Mouse (Mus musculus) T-cell, adult 2 months (primary cell): ENCODE data around the gene Ptprg.

Experiments used
- DNase-seq: peaks from one replicate; pipeline ENCODE4 v3.0.0; 2022; ENCODE audit warnings: low spot score

Ptprg gene

GRCm38 (mm10) chr14:12145919-12146318 lies 592.6 kb downstream of the Ptprg start:
- no peak for DNase-seq

GRCm38 (mm10) chr14:12149529-12149928 lies 596.2 kb downstream of the Ptprg start:
- no peak for DNase-seq

- no peak for DNase-seq
Measured at GRCm38 (mm10) chr14:12151927-12152326, 598.6 kb downstream of the Ptprg start.

- DNase-seq, result no peak
Measured at GRCm38 (mm10) chr14:12152748-12153147, 599.4 kb downstream of the Ptprg start.

- DNase-seq, result no peak
Measured at GRCm38 (mm10) chr14:12153599-12153998, 600.3 kb downstream of the Ptprg start.

- no peak for DNase-seq
Measured at GRCm38 (mm10) chr14:12161738-12162310, 608.5 kb downstream of the Ptprg start.

DNA sequence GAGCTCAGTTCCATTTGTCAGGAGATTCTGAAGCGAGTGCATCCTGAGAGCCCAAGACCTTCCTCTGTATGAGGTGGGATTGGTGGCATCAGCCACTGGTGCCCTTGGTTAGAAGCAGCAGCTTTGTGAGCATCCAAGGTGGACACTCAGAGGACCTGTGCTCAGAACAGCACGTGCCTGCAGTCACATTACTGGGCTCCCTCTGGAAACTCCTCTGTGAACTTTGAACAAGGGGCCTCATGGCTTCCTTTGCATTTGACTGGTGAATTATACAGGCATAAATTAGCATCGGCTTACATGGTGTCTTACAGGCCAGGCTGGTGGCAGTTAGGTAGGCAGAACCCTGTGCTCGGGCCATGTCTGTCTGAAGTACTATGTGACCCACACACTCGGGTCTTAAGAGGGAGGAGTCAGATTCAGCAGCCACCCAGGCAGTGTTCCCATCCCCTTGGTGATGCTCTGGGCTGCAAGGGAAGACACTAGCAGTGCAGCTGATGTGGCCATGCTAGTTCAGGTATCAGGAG lies 609.1 kb downstream of the Ptprg start:
- DNase-seq, result no peak

DNA sequence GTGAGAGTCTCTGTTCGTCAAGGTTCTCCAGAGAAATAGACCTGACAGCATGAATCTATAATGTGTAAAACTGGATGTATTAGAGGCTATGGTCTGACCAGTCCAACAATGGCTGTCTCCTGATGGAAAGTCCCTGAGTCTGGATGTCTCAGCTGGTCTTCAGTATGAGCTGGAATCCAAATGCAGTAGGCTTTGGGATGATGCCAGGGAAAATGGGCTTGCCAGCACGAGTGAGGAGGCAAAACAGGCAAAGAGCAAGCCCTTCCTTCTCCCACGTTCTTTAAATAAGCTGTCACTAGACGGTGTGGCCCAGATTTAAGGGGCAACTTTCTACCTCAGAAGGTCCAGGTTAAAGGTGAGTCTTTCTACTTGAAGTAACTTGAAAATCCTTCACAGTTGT lies 609.9 kb downstream of the Ptprg start:
- DNase-seq, result no peak

- DNase-seq, result no peak
Measured at GRCm38 (mm10) chr14:12167215-12167614, 613.9 kb downstream of the Ptprg start.

DNA sequence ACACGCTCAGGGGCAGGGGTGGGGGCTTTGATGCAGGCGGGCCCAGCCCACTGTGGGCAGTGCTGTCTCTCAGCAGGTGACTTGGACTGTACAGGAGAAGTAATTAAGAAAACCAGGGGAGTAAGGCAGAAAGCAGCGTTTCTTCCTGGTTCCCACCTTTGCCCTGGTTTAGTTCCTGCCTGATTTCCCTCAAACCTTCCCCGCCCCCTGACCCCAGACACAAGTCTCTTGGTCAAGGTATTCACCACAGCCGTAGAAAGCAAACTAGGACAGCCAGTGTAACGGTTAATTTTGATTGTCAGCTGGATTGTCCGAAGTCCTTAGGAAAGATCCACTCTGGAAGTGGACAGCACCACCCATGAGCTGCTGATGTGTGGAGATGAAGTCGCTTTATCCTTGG lies 614.3 kb downstream of the Ptprg start:
- DNase-seq, result no peak

DNA sequence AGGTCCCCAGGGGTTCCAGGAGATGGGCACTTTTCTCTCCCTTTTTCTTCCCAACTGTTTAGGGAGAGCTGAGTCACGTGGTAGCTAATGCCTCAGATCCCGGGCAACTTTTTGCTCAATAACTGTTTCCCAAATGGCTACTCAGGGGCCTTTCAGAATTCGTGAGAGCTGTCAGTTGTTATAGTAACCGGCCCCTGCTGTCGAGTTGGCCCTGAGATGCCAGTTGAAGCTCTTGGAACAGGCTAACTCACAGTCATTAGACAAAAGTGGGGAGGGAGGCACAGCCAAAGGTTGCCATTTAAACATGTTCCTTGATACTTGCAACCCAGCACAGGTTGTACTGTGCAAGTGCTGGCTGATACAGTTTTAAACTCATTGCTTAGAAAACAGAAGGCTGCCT lies 624.1 kb downstream of the Ptprg start:
- no peak for DNase-seq

DNA sequence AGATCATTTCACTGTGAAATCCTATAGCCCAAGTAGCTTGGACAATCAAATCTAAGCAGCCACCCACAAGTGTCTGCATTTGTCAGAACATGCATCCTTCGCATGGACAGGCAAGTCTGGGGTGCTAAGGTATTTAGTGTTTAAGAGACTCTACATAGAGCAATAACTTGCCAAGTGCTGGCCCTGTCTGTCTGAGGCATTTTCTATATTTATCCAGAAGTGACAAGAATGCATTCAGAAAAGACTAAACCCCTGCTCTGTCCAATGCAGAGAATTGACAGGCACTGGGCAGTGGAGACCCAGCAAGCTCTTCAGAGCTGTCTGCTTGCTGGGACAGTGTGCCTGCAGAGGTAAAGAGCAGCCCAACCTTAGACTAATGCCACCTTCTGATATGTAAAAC lies 625.3 kb downstream of the Ptprg start:
- no peak for DNase-seq

DNA sequence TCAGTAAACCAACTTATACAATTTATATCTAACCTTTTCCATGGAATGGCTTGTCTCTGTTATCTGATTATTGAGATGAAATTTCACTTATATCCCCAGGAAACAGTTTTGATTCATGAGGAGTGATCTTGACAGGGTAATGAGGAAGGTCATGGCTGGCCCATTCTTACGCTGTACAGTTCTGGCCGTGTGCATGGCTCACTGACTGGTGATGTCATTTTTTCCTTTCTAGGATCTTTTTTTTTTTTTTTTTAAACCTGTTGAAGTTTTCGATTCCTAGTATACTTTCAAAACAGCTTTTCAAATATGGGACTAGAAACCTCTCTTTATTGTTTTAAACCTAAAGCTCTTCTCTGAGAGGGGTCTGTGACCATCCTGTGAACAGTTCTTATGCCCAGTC lies 626.8 kb downstream of the Ptprg start:
- no peak for DNase-seq

DNA sequence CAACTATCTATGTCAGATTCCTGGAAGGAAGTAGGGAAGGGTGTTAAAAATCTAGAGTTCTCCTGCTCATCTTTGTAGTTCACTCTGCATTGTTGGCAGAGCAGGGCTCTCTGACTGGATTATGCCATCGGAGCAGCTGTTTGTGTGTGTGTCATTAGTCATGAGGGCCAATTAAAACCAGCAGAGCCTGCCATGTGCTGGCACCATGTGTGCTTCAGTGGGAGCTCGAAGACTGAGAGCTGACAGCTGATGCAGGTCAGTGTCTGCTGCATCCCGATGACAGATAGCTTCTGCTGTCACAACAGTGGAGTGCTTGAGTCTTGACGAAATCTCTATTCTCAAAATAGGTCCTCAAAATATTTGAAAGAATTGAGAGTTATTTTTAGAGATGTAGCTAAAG lies 631.7 kb downstream of the Ptprg start:
- DNase-seq, result no peak

DNA sequence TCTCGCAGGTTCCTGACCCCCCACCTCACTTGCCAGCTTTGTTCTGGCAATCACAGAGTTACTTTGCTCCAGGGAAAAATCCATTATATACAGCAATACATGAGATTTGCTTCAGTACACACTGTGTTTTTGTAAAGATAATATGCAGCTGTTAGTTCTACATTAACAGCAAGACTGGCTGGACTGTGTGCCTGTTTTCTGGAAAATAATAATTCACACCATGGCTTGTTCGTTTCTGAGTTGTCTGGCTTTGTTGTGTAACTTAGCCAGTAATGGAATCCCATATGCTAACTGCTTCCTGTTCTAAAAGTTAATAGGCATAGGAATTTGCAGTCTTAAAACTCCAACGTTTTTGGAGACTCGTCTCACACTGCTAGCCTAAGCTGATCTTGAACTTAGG lies 635.0 kb downstream of the Ptprg start:
- no peak for DNase-seq

GRCm38 (mm10) chr14:12189266-12189665 lies 635.9 kb downstream of the Ptprg start:
- no peak for DNase-seq

- no peak for DNase-seq
Measured at GRCm38 (mm10) chr14:12189717-12190600, 636.6 kb downstream of the Ptprg start.

DNA sequence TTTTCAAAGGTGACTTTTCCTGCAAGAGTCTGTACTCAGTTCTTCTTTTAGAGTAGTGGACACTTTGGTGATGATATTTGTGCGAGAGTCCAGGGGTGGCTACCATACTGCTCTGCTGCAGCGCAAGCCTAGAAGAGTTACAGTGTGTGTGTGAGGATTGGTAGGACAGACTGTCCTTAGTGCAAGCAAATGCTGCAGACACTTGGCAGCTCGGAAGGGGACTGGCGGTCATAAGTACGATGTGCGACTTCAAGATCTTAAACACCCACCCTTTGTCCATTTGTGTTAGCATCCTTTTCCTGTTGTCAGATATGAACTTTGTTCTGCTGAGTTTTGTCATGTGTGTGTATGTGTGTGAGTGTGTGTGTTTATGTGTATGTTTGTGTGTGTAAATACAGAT lies 637.7 kb downstream of the Ptprg start:
- no peak for DNase-seq

- DNase-seq, result no peak
Measured at GRCm38 (mm10) chr14:12198735-12199134, 645.4 kb downstream of the Ptprg start.

- DNase-seq, result no peak
Measured at GRCm38 (mm10) chr14:12199956-12200950, 646.9 kb downstream of the Ptprg start.

GRCm38 (mm10) chr14:12202214-12202613 lies 648.9 kb downstream of the Ptprg start:
- no peak for DNase-seq

- DNase-seq, result no peak
Measured at GRCm38 (mm10) chr14:12203081-12203480, 649.7 kb downstream of the Ptprg start.
